12 mouse cellular contexts compared by ENCODE assay signal in genomic region chr15:32596574-32596973, GRCm38 (mm10).
"Had no signal": no experiment of that assay in that cellular context is flagged by ENCODE, and none has a peak within 500 bp of the region (broad histone marks: within the 10 kb centered on the region; RNA-seq: fewer than 3 reads in every experiment).

No protein-coding gene starts in this region.

- H3K4me2 ChIP-seq: limb, embryonic 15.5 days; liver, embryonic 12.5 days; lung, embryonic 14.5 days; midbrain, embryonic 13.5 days had no signal

- H3K9me3 ChIP-seq: limb, embryonic 15.5 days; liver, embryonic 12.5 days; megakaryocyte, embryonic 14.5 days; midbrain, embryonic 13.5 days had no signal

- DNase-seq: kidney, adult 8-10 months; kidney, postnatal 25 days; left cerebral cortex, postnatal 4 days; lung, embryonic 14.5 days; lung, postnatal 14 days; thymus, postnatal 36 days had no signal

- H3K4me1 ChIP-seq: limb, embryonic 15.5 days; liver, embryonic 12.5 days; megakaryocyte, embryonic 14.5 days had no signal

- ATAC-seq: intestine, postnatal 0 days; liver, embryonic 12.5 days had no signal

- H3K4me3 ChIP-seq: limb, embryonic 15.5 days; liver, embryonic 12.5 days; megakaryocyte, embryonic 14.5 days; midbrain, embryonic 13.5 days had no signal

- H3K36me3 ChIP-seq: limb, embryonic 15.5 days; liver, embryonic 12.5 days; midbrain, embryonic 13.5 days had no signal

- H3K27ac ChIP-seq: limb, embryonic 15.5 days; liver, embryonic 12.5 days; macrophage; midbrain, embryonic 13.5 days had no signal

- H3K9ac ChIP-seq: limb, embryonic 15.5 days; liver, embryonic 12.5 days; lung, embryonic 14.5 days; midbrain, embryonic 13.5 days had no signal

- H3K27me3 ChIP-seq: limb, embryonic 15.5 days; liver, embryonic 12.5 days; megakaryocyte, embryonic 14.5 days; midbrain, embryonic 13.5 days had no signal
